Comparison of ENCODE assay signal across 8 mouse cellular contexts in genomic region chr8:11757568-11758481, GRCm38 (mm10). TPM values are rescaled to one million over a fixed set of nuclear protein-coding genes. Genes with fewer than 3 reads are reported as not detected.
DNase-seq lines count a peak whose midpoint lies in the region; ATAC-seq lines count a peak whose summit lies in the region.

No protein-coding gene starts in this region.

- peak overlapping the region; percentile 75 for H3K27ac ChIP-seq in hindbrain, embryonic 16.5 days (ENCODE audit: low read depth, low read length)

- H3K4me2 ChIP-seq in hindbrain, embryonic 16.5 days (ENCODE audit: low read length) = peak overlapping the region; percentile 86

- H3K9ac ChIP-seq in hindbrain, embryonic 16.5 days (ENCODE audit: low read depth, low read length) = peak overlapping the region; percentile 80

- no peaks in the 10 kb centered on the region for H3K9me3 ChIP-seq in hindbrain, embryonic 16.5 days (ENCODE audit: control insufficient read depth, low read length)

- H3K4me1 ChIP-seq in hindbrain, embryonic 16.5 days (ENCODE audit: control insufficient read depth, insufficient read depth, low read depth, low read length) = peaks cover 14% of the 10 kb centered on the region

- H3K27me3 ChIP-seq in hindbrain, embryonic 16.5 days (replicated peaks; ENCODE audit: control insufficient read depth, insufficient read depth, low read length) = no peaks in the 10 kb centered on the region

- H3K36me3 ChIP-seq in hindbrain, embryonic 16.5 days (ENCODE audit: control insufficient read depth, insufficient read depth, low read length) = no peaks in the 10 kb centered on the region

- 2% methylated on average over 48 of the region's 59 CpGs for WGBS in hindbrain, embryonic 16.5 days

- H3K4me3 ChIP-seq in hindbrain, embryonic 16.5 days (ENCODE audit: low read length) = peak overlapping the region; percentile 79

- peak; percentile 95 for DNase-seq in ZHBTc4 (ENCODE audit: low read depth, low spot score)
- peak; percentile 86 to 93 for DNase-seq in cerebellum, postnatal 4 days (ENCODE audit: low spot score in 2 of 2)
- DNase-seq in gastrocnemius, adult 18-20 months (ENCODE audit: low spot score) = peak; percentile 91
- DNase-seq in left cerebral cortex, adult 18-20 months (ENCODE audit: low spot score in 2 of 2) = peak; percentile 89 to 92
- peak; percentile 95 for DNase-seq in lung, postnatal 4 days
- DNase-seq in retina, postnatal 1 day = peak; percentile 94
- peak; percentile 84 to 95 for DNase-seq in urinary bladder, adult 18-20 months (ENCODE audit: low spot score in 2 of 2)

- ATAC-seq in hindbrain, embryonic 16.5 days = peak; percentile 95

RNA-seq across cellular contexts. Expression of gene Arhgef7, which starts 30.3 kb away (rescaled TPM):
- total RNA-seq in gastrocnemius, adult 18-20 months (2021) = 10 to 100 TPM; 31.3 to 32.0 TPM
- polyA plus RNA-seq in hindbrain, embryonic 16.5 days (2015; fragmentation: Nextera tagmentation; extraction: Ambion mirVana) = 57.4 and 68.5 TPM in 2 replicates
- total RNA-seq in left cerebral cortex, adult 18-20 months (2021) = 100 to 1,000 TPM; 116 to 119 TPM

RNA-seq across cellular contexts. Expression of gene 1700016D06Rik, which starts 57.0 kb away (rescaled TPM):
- not detected for total RNA-seq in gastrocnemius, adult 18-20 months (2021)
- 0.22 TPM in 1 of 2 replicates, not detected in the other for polyA plus RNA-seq in hindbrain, embryonic 16.5 days (2015; fragmentation: Nextera tagmentation; extraction: Ambion mirVana)
- not detected for total RNA-seq in left cerebral cortex, adult 18-20 months (2021)

Comparison
In these comparisons a context has a peak if more than half of its experiments do, and no peak if none do; other contexts are left out.
1. Peak in every context shown above with its lines: DNase-seq, ATAC-seq, H3K4me3 ChIP-seq and H3K27ac ChIP-seq.